Mouse (Mus musculus) hindlimb bud, embryonic 11.5 days (tissue): ENCODE measurements at regions not wholly inside any gene's neighbourhood (a gene's known extent, or its start where the extent isn't known, plus 50 kb on each side); places are given as distances from the start of the nearest gene placed in this dataset.
"Not testable (repeated sequence)": the region's sequence is repeated elsewhere in the genome, so short reads cannot be mapped to it uniquely, and the experiment has no call there.

Source experiments
- DNase-seq: peaks from one replicate; pipeline ENCODE4 v3.0.0-alpha.2; 2012; ENCODE audit warnings: low read depth, low spot score; ENCODE audit errors: extremely low spot score

GRCm38 (mm10) chr13:79765437-79765838 is 1117.7 kb upstream of the Arrdc3 start:
- no peak for DNase-seq

GRCm38 (mm10) chr13:79784991-79785666 is 1098.1 kb upstream of the Arrdc3 start:
- DNase-seq, result no peak

GRCm38 (mm10) chr13:79801591-79801990 is 1081.6 kb upstream of the Arrdc3 start:
- no peak for DNase-seq

- no peak for DNase-seq
Measured at GRCm38 (mm10) chr13:79835592-79835991, 1047.6 kb upstream of the Arrdc3 start.

GRCm38 (mm10) chr13:79844800-79845199 is 1038.4 kb upstream of the Arrdc3 start:
- peak; percentile 33 for DNase-seq

- not testable (repeated sequence) for DNase-seq
Measured at GRCm38 (mm10) chr13:79867501-79867900, 1015.7 kb upstream of the Arrdc3 start.

GRCm38 (mm10) chr13:79868481-79869225 is 1014.5 kb upstream of the Arrdc3 start:
- DNase-seq, result no peak

GRCm38 (mm10) chr13:79880136-79880535 is 1003.0 kb upstream of the Arrdc3 start:
- no peak for DNase-seq

GRCm38 (mm10) chr13:79885959-79886358 is 997.2 kb upstream of the Arrdc3 start:
- no peak for DNase-seq

GRCm38 (mm10) chr13:79886361-79886760 is 996.8 kb upstream of the Arrdc3 start:
- DNase-seq, result no peak
